Mouse (Mus musculus) hindbrain, embryonic 15.5 days (tissue): ENCODE data around the gene 2210016F16Rik. TPM values are rescaled to one million over a fixed set of nuclear protein-coding genes. Genes with fewer than 3 reads are reported as not detected.

Source experiments
- microRNA counts: library from miRNA; unstranded; fragments of <30 nt; microRNA quantifications from one replicate; lab custom pipeline; 2016
- microRNA-seq: library from miRNA; unstranded; fragments of <30 nt; microRNA quantifications from one replicate; pipeline ENCODE4, GENCODE M21; 2016
- polyA plus RNA-seq: library from polyadenylated mRNA; unstranded; fragments of >200 nt; fragmentation: Nextera tagmentation; extraction: Ambion mirVana; gene quantifications from 2 replicates; pipeline ENCODE4 v1.2.1, GENCODE M21; 2015

2210016F16Rik gene
- polyA plus RNA-seq, 1 experiment from 2014 or later = 22.7 TPM

MicroRNAs within 50 kb of the gene (microRNA counts, 519-probe panel; counts per million panel counts)
- 3,776 counts per million, percentile 80 among the panel's probes with 10 or more counts for microRNA mmu-miR-7a (lab: Ali Mortazavi, UCI)

Small RNA genes within 50 kb of the gene (microRNA-seq; reads per million reads assigned to microRNA genes)
- gene Mir7-1 = 391 reads per million, percentile 68 among the genes with 10 or more reads in this experiment

Other genes with a start within 250 kb of the 2210016F16Rik start
- gene Idnk, start 227.6 kb downstream of the 2210016F16Rik start, polyA plus RNA-seq = 54.2 and 55.9 TPM in 2 replicates
- 146 and 158 TPM in 2 replicates for gene Ubqln1, start 169.6 kb downstream of the 2210016F16Rik start, polyA plus RNA-seq
- gene Gkap1, start 109.5 kb downstream of the 2210016F16Rik start, polyA plus RNA-seq = 35.1 and 38.8 TPM in 2 replicates
- 1.6 and 2.0 TPM in 2 replicates for gene Kif27, start 26.1 kb downstream of the 2210016F16Rik start, polyA plus RNA-seq
- 21.8 and 21.9 TPM in 2 replicates for gene Rmi1, start 17.0 kb upstream of the 2210016F16Rik start, polyA plus RNA-seq
- 1,232 and 1,269 TPM in 2 replicates for gene Hnrnpk, start 18.1 kb upstream of the 2210016F16Rik start, polyA plus RNA-seq
- 0.12 and 0.22 TPM in 2 replicates for gene Slc28a3, start 225.7 kb upstream of the 2210016F16Rik start, polyA plus RNA-seq